Mouse (Mus musculus) gastrocnemius, postnatal 36 days (tissue): Measurements from ENCODE around the gene Sass6. TPM values are rescaled to one million over a fixed set of nuclear protein-coding genes. Genes with fewer than 3 reads are reported as not detected.
"Not testable (repeated sequence)": the region's sequence is repeated elsewhere in the genome, so short reads cannot be mapped to it uniquely, and the experiment has no call there.

Experiments used
- DNase-seq, 2 experiments: peaks; one replicate each; pipeline ENCODE4 v3.0.0; 2022
- intact Hi-C: fragments of 180-260 bp; cut with DNase I; formaldehyde crosslinking; loops from one replicate; pipeline ENCODE4 v1.15.1; 2025
- total RNA-seq, 2 experiments: library from RNA; stranded (reverse); gene quantifications; 2 replicates each; pipeline ENCODE4 v1.2.3; 2021

Gene Sass6
- total RNA-seq, 2 experiments from 2014 or later: 2.2 to 2.4 TPM

DNA sequence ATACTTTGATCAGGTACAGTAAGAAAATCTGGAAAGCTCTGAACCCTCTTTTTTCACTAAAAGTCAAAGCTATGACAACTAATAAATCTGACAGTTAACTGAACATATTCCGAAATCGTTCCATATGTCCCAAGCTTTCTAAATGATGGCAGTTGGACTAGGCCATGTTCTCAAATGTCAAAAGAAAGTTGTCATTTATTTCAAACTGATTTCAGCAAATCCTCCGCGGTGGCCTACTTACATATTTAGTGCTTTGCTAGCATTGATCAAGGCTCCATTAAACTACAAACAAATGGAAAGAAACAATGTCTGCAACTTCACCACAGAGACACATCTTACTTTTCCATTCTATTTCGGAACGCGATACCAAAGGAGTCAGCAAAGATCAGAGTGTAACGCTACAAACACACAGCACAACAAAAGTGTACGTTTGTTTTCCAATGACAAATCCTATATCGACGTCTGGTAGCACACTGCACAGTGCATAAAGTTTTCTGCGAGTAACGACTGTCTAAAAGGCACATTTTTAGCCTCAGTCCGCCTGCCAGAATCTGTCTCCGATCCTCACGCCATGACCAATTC is 66.6 kb downstream of the Sass6 start:
- DNase-seq: no peak
- intact Hi-C loops: loop anchor here (10.0 kb wide), 2 partner anchors 173 to 327 kb away; no protein-coding TSS in a partner anchor

DNA sequence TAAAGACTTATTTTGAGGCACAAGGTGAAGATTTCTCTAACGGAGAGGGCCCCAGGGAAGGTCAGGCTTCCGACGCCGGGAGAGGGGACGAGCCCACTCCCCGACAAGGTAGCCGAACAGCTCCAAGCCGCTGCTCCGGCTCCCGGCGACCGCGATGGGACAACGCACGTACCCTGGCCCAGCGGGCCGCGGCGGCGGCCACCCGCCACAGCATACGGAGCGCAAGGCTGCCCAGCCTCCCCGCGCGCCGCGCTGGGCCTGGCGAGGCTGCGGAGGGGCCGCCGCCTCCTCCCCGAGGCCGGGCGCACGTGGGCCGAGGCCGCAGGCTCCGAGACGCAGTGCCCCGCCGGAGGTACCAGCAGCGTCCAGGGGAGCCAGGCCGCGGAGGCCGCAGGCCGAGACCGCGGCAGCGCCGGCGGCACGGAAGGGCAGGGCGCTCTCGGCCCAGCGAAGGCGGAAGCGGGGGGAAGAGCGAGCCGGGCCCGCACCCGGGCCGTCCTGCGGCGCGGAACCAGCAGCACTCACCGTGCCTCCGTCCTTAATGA is 67.2 kb downstream of the Sass6 start:
- peak in 1 of 2 experiments; percentile 4 for DNase-seq
- intact Hi-C loops: loop anchor here (10.0 kb wide), 2 partner anchors 173 to 327 kb away; no protein-coding TSS in a partner anchor

DNA sequence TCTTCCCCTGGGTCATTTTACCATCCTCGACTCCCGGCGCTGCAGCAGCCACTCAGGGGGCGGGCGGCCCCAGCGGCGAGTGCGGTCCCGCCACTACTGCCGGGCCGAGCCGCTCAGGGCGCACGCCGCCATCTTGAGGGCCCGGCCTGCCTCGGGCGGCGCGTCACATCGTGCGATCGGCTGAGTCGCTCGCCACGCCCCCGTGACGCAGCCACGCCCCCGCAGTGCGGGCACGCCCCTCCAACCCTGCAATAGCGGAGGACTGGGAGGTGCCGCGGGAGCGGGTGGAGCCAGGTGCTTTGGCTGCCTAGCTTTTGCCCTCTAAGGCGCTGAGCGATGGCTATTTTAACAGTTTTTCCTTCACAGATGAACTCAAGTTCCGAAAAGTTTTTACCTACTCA is 67.7 kb downstream of the Sass6 start, which contains the start of gene Mfsd14a:
Mfsd14a (minus strand) TSS at position 215 of the 401 bp plus-strand sequence.
- intact Hi-C loops: loop anchor here (10.0 kb wide), 2 partner anchors 172 to 328 kb away; no protein-coding TSS in a partner anchor
- DNase-seq: peak; percentile 99

GRCm38 (mm10) chr3:116664281-116664680 is 69.5 kb downstream of the Sass6 start:
- intact Hi-C loops: loop anchor here (10.0 kb wide), 2 partner anchors 171 to 329 kb away; no protein-coding TSS in a partner anchor
- not testable (repeated sequence) for DNase-seq

Other genes starting within 250 kb of the Sass6 start
- gene Cdc14a, start 170.9 kb upstream of the Sass6 start, total RNA-seq: 10 to 100 TPM; 20.6 to 23.8 TPM
- gene Rtca, start 86.8 kb upstream of the Sass6 start, total RNA-seq: 10 to 100 TPM; 19.3 to 21.8 TPM
- gene Dbt, start 81.9 kb upstream of the Sass6 start, total RNA-seq: 10 to 100 TPM; 19.4 to 31.0 TPM
- 10 to 100 TPM; 49.4 to 55.3 TPM for gene Lrrc39, start 32.0 kb upstream of the Sass6 start, total RNA-seq
- gene Trmt13, start 19.6 kb downstream of the Sass6 start, total RNA-seq: 1 to 10 TPM; 3.9 to 5.3 TPM
- 10 to 100 TPM; 10.2 to 11.0 TPM for gene Mfsd14a, start 67.7 kb downstream of the Sass6 start, total RNA-seq
- not detected for gene Gm43191, start 86.3 kb downstream of the Sass6 start, total RNA-seq
- 1 to 10 TPM; 5.6 to 7.1 TPM for gene Slc35a3, start 117.8 kb downstream of the Sass6 start, total RNA-seq
- 100 to 1,000 TPM; 722 to 762 TPM for gene Agl, start 213.2 kb downstream of the Sass6 start, total RNA-seq